Mouse (Mus musculus): ENCODE data around the gene Irf2bp1. TPM values are rescaled to one million over a fixed set of nuclear protein-coding genes. Genes with fewer than 3 reads are reported as not detected.

Irf2bp1 gene
- polyA plus RNA-seq, 1 experiment, result 27.6 TPM

DNA sequence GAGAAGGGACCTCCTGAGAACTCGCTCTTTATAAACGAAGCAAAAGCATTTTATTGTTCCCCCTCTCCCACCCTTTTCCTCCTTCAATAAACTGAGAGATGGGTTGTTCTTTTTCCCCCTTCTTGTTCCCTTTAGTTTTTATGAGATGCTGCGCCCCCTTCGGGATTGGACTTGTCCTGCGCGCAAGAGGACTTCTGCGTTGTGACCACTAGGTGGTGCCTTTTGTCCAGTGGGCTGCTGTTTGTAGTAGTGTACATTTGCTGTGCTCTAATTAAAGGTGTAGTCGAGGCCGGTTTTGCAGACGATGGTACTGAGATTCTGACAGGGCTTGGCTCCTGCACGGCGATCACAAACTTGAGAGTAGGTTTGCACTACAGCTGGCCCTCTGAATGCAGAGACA lies 2.6 kb downstream of the Irf2bp1 start:
- Histone ChIP-seq H3K27me3 (ENCODE audit: control insufficient read depth, insufficient read depth, insufficient read length) (no peaks in the 10 kb centered on the region), H3K4me2 (ENCODE audit: low read depth) (peak overlapping the region; percentile 39), H3K79me2 (ENCODE audit: control insufficient read depth, insufficient read depth) (peaks cover 17% of the 10 kb centered on the region), H3ac (ENCODE audit: control insufficient read depth, insufficient read length) (no peak overlapping the region), H3K36me3 (ENCODE audit: control insufficient read depth, insufficient read depth) (no peaks in the 10 kb centered on the region), H3K4me3 (no peak overlapping the region)
- TF ChIP-seq MYOD1 (IDR thresholded peaks at IDR 0.05; ENCODE audit: control insufficient read depth in 1 of 3, insufficient read length in 2 of 3, low read depth in 2 of 3) (no peak), TCF12 (IDR thresholded peaks at IDR 0.05; ENCODE audit: insufficient read depth, poor library complexity, severe bottlenecking) (no peak), USF1 (IDR thresholded peaks at IDR 0.05; ENCODE audit: low read depth) (no peak), POLR2A (IDR thresholded peaks at IDR 0.05; ENCODE audit: insufficient read length, low read depth) (no peak), SRF (IDR thresholded peaks at IDR 0.05; ENCODE audit: control insufficient read depth, insufficient read length, low read depth) (no peak), MAX (IDR thresholded peaks at IDR 0.05; ENCODE audit: low read depth) (no peak), REST (IDR thresholded peaks at IDR 0.05; ENCODE audit: insufficient read depth, insufficient read length) (no peak), CEBPB (IDR thresholded peaks at IDR 0.05; ENCODE audit: insufficient read depth, poor library complexity, severe bottlenecking) (no peak), TCF3 (IDR thresholded peaks at IDR 0.05; ENCODE audit: insufficient read length, low read depth) (no peak), MYOG (IDR thresholded peaks at IDR 0.05; ENCODE audit: control insufficient read depth in 1 of 3, insufficient read depth in 1 of 3, insufficient read length in 2 of 3, low read depth in 2 of 3) (no peak), E2F4 (IDR thresholded peaks at IDR 0.05; ENCODE audit: insufficient read depth) (no peak), POLR2AphosphoS2 (IDR thresholded peaks at IDR 0.05; ENCODE audit: insufficient read length, low read depth) (no peak)

DNA sequence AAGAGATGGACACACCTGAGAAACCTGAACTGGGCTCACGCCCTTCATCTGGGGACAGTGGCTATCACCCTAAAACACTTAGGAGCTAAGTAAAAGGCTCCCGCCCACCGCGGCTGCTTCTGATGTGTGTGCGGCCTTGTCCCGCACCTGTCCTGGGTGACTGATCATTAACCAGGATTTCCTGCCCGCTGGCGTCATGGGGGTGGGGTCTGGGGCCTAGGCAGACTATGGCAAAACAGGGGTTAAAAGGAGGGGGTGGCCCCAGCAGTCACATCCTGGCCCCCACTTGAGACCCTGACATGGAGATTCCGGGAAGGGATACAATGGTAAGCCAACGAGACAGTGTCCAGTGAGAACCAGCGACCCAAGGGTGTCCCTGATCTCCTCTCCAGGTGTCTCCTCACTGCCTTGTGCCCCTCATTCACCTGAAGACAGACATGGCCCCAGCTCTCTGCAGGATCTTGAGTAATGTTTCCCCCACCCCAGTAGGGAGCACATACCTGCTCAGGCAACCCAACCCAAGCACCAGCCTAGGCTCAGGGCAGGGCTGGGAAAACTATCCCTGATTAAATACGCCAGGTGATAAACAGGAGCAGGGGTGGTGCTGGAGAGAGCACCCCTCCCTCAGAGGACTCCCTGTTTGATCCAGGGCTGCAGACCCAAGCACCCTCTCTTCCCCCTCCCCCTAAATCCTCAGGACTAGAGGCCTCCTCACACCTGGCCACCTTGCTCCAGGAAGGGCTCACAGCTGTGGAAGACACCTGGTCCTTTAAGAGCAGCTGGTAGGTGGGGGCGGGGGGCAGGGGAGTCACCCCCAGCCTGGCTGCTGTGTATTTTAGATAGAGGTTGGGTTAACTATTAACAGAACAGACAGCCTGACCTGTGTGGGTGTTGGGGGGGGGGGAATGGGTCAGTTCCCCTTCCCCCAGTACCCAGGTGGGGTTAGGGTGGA lies 3.5 kb downstream of the Irf2bp1 start:
- Histone ChIP-seq H3K36me3 (ENCODE audit: control insufficient read depth, insufficient read depth) (no peaks in the 10 kb centered on the region), H3K79me2 (ENCODE audit: control insufficient read depth, insufficient read depth) (peaks cover 17% of the 10 kb centered on the region), H3ac (ENCODE audit: control insufficient read depth, insufficient read length) (no peak overlapping the region), H3K4me3 (no peak overlapping the region), H3K27me3 (ENCODE audit: control insufficient read depth, insufficient read depth, insufficient read length) (no peaks in the 10 kb centered on the region), H3K4me2 (ENCODE audit: low read depth) (peak overlapping the region; percentile 39)
- TF ChIP-seq MYOD1 (IDR thresholded peaks at IDR 0.05; ENCODE audit: control insufficient read depth in 1 of 3, insufficient read length in 2 of 3, low read depth in 2 of 3), result peak in 1 of 3 experiments; percentile 11
- no peak for TF ChIP-seq TCF3 (IDR thresholded peaks at IDR 0.05; ENCODE audit: insufficient read length, low read depth)

DNA sequence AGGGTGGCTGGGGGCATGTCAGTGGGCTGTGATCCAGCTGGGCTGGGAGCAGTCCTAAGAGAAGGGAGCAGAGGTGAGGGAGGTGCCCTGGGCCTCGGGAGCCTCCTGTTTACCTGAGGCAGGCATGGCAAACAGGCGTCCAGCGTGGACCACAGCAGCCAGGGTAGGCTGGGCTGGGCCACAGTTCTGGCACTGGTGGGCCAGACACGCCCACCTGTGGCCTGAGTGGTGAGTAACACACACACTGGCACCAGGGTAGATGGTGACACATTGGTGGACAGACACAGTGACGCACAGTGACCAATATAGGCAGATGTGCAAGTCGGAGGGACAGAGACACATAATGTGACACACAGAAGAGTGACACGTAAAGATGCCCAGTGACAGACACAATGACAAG lies 6.7 kb downstream of the Irf2bp1 start:
- Histone ChIP-seq H3K79me2 (ENCODE audit: control insufficient read depth, insufficient read depth) (peaks cover 7% of the 10 kb centered on the region), H3K4me3 (no peak overlapping the region), H3ac (ENCODE audit: control insufficient read depth, insufficient read length) (no peak overlapping the region), H3K36me3 (ENCODE audit: control insufficient read depth, insufficient read depth) (no peaks in the 10 kb centered on the region), H3K4me2 (ENCODE audit: low read depth) (no peak overlapping the region), H3K27me3 (ENCODE audit: control insufficient read depth, insufficient read depth, insufficient read length) (no peaks in the 10 kb centered on the region)
- TF ChIP-seq MYOD1 (IDR thresholded peaks at IDR 0.05; ENCODE audit: control insufficient read depth in 1 of 3, insufficient read length in 2 of 3, low read depth in 2 of 3) (peak in 1 of 3 experiments; percentile 56), MYOG (IDR thresholded peaks at IDR 0.05; ENCODE audit: control insufficient read depth in 1 of 3, insufficient read depth in 1 of 3, insufficient read length in 2 of 3, low read depth in 2 of 3) (peak in 2 of 3 experiments; percentile 14 to 17), TCF12 (IDR thresholded peaks at IDR 0.05; ENCODE audit: insufficient read depth, poor library complexity, severe bottlenecking) (no peak)

DNA sequence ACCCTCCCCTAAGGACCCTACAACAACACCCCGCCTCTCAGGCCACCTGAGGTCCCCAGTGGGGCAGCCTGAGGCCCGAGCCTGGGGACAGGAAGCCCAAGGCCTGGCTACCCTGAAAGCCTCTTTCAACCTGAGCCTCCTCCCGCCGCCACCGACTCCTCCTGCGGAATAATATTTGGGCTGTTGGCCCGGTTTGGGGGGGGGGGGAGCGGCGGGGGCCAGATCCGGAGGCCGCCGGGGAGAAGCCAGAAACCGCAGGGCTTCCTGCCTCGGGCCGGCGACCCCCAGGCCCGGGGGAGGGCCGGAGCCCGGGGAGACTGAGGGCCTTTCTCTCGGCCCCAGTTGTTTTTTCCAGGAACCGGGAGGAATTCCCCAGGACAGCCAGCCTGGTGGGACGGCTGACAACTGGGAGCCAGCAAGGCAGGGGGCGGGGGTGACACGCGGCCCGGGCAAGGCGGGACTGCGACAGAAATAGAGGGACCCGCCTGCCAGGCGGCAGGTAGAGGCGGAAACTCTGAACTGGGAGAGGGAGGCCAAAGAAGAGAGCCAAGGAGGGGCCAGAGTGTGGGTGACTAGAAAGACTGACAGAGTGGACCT lies 8.3 kb downstream of the Irf2bp1 start:
- no peak for TF ChIP-seq TCF3 (IDR thresholded peaks at IDR 0.05; ENCODE audit: insufficient read length, low read depth)
- no peak for TF ChIP-seq MYOD1 (IDR thresholded peaks at IDR 0.05; ENCODE audit: control insufficient read depth in 1 of 3, insufficient read length in 2 of 3, low read depth in 2 of 3)
- TF ChIP-seq POLR2A (IDR thresholded peaks at IDR 0.05; ENCODE audit: insufficient read length, low read depth), result no peak
- no peak for TF ChIP-seq TCF12 (IDR thresholded peaks at IDR 0.05; ENCODE audit: insufficient read depth, poor library complexity, severe bottlenecking)
- TF ChIP-seq E2F4 (IDR thresholded peaks at IDR 0.05; ENCODE audit: insufficient read depth), result no peak
- no peak for TF ChIP-seq MYOG (IDR thresholded peaks at IDR 0.05; ENCODE audit: control insufficient read depth in 1 of 3, insufficient read depth in 1 of 3, insufficient read length in 2 of 3, low read depth in 2 of 3)
- no peak for TF ChIP-seq POLR2AphosphoS2 (IDR thresholded peaks at IDR 0.05; ENCODE audit: insufficient read length, low read depth)
- no peak for TF ChIP-seq MAX (IDR thresholded peaks at IDR 0.05; ENCODE audit: low read depth)
- Histone ChIP-seq H3K27me3 (ENCODE audit: control insufficient read depth, insufficient read depth, insufficient read length) (no peaks in the 10 kb centered on the region), H3K79me2 (ENCODE audit: control insufficient read depth, insufficient read depth) (no peaks in the 10 kb centered on the region), H3K4me3 (no peak overlapping the region), H3ac (ENCODE audit: control insufficient read depth, insufficient read length) (no peak overlapping the region), H3K4me2 (ENCODE audit: low read depth) (peak overlapping the region; percentile 34), H3K36me3 (ENCODE audit: control insufficient read depth, insufficient read depth) (no peaks in the 10 kb centered on the region)

DNA sequence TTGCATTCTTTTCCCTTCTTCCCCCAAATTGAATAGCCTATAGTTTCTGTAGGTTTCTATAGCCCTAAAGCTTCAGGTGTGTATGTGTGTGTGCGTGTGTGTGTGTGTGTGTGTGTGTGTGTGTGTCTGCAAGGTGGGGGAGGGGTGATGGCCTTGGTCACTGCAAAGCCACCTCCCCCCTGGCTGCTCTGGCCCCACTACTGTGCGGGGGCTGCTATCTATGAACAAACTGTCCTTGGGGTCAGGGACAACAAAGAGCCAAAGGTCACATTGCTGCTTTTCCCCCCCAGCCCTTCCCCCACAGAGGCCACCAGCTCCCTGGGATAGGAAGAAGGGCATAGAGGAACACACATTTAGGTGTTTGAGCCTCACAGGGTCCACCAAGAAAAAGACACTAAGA lies 9.0 kb downstream of the Irf2bp1 start:
- Histone ChIP-seq H3K4me3 (no peak overlapping the region), H3K4me2 (ENCODE audit: low read depth) (no peak overlapping the region), H3K79me2 (ENCODE audit: control insufficient read depth, insufficient read depth) (no peaks in the 10 kb centered on the region), H3ac (ENCODE audit: control insufficient read depth, insufficient read length) (no peak overlapping the region), H3K36me3 (ENCODE audit: control insufficient read depth, insufficient read depth) (no peaks in the 10 kb centered on the region), H3K27me3 (ENCODE audit: control insufficient read depth, insufficient read depth, insufficient read length) (no peaks in the 10 kb centered on the region)
- TF ChIP-seq TCF3 (IDR thresholded peaks at IDR 0.05; ENCODE audit: insufficient read length, low read depth) (no peak), MYOG (IDR thresholded peaks at IDR 0.05; ENCODE audit: control insufficient read depth in 1 of 3, insufficient read depth in 1 of 3, insufficient read length in 2 of 3, low read depth in 2 of 3) (no peak), USF1 (IDR thresholded peaks at IDR 0.05; ENCODE audit: low read depth) (no peak), MAX (IDR thresholded peaks at IDR 0.05; ENCODE audit: low read depth) (no peak), CEBPB (IDR thresholded peaks at IDR 0.05; ENCODE audit: insufficient read depth, poor library complexity, severe bottlenecking) (no peak), POLR2A (IDR thresholded peaks at IDR 0.05; ENCODE audit: insufficient read length, low read depth) (no peak), TCF12 (IDR thresholded peaks at IDR 0.05; ENCODE audit: insufficient read depth, poor library complexity, severe bottlenecking) (no peak), E2F4 (IDR thresholded peaks at IDR 0.05; ENCODE audit: insufficient read depth) (no peak), MYOD1 (IDR thresholded peaks at IDR 0.05; ENCODE audit: control insufficient read depth in 1 of 3, insufficient read length in 2 of 3, low read depth in 2 of 3) (no peak), REST (IDR thresholded peaks at IDR 0.05; ENCODE audit: insufficient read depth, insufficient read length) (no peak), POLR2AphosphoS2 (IDR thresholded peaks at IDR 0.05; ENCODE audit: insufficient read length, low read depth) (no peak), SRF (IDR thresholded peaks at IDR 0.05; ENCODE audit: control insufficient read depth, insufficient read length, low read depth) (no peak)
